Mouse (Mus musculus) heart, postnatal 10 days (tissue): ENCODE measurements around the gene Adad1. TPM values are rescaled to one million over a fixed set of nuclear protein-coding genes. Genes with fewer than 3 reads are reported as not detected.

Experiments used
- DNase-seq, 2 experiments: peaks; one replicate each; pipeline ENCODE4 v3.0.0; 2021
- intact Hi-C: fragments of 180-260 bp; cut with DNase I; formaldehyde crosslinking; loops from one replicate; pipeline ENCODE4 v1.15.1; 2025
- total RNA-seq, 2 experiments: library from RNA; stranded (reverse); gene quantifications; 2 replicates each; pipeline ENCODE4 v1.2.3; 2021

The Adad1 gene
- total RNA-seq: not detected

DNA sequence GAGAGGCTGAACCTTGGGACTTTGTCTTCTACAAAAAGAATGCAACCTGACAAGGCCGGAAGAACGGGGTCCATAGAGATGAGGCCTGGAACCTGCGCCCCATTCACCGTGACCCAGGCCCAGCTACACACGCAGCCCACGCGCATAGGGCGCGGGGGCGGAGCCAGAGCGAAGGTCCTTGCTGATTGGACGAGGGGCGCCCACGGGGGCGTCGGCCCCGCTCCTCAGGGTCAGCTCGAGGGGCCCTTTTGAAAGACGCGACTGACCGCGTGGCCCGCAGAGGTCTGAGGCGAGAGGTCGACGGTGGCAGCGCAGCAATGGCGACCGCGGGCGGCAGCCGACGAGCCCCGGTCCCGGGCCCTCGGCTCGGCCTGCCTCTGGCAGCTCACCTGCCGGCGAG, at the start of gene Adad1:
Gene Adad1, plus strand, starts transcription at position 122 of the 400 bp plus-strand sequence.
- no peak for DNase-seq
- intact Hi-C loops: no loop called here

DNA sequence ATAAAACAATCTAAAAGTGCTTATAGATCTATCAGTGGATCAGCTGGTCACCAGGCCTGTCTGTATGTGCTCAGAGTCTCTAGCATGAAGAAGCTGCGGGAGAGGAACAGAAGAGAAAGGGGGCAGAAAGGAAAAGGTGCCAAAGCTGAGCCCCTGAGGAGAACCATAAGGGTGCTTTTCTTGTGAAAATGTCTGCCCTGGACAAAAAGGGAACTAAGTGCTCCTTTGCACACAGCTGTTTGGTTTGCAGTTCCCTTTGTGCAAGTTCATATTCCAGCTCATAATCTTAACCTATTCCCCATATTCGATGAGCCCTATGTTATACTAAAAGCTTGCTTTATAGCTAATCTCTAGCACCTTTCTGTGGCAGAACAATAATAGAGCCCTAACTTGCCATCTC, 25.3 kb upstream of the Adad1 start:
- intact Hi-C loops: no loop called here
- no peak for DNase-seq

DNA sequence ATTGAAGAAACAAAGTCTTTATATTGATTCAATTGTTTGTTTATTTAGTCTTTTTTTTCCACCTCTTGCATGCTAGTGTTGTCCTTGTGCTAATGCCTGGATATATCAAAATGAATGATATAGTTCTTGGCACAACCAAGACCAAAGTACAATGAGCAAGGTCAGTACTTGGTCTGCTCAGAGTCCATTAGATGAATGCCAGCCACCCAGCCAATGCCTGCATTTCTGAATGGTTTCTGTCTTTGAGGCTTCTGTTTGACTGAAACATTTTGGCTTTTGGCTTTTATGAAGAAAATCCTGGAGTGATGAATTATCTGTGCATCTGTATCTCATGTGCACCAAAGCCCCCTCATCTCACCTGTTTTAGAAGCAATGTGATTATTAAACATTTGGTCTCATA, 23.5 kb upstream of the Adad1 start:
- intact Hi-C loops: no loop called here
- peak; percentile 4 to 15 for DNase-seq

DNA sequence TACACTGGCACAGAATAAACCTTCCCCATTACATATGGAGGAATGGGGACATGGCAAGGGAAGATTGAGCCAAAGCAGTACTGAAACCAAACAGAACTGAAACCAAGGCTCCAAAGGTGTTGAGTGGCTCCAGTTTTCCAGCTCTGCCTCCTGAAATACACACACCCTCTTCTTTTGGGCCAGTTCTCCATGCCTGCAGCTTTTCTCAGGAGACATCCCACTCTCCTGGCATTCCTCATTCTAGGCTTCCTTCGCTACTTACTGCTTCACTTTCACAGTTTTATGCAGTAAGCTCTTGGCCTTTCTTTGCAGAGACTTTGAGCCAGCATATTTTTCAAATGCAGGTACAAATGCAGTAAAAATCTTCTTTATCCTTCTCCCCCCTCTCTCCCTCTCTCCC, 11.8 kb upstream of the Adad1 start:
- no peak for DNase-seq
- intact Hi-C loops: no loop called here

DNA sequence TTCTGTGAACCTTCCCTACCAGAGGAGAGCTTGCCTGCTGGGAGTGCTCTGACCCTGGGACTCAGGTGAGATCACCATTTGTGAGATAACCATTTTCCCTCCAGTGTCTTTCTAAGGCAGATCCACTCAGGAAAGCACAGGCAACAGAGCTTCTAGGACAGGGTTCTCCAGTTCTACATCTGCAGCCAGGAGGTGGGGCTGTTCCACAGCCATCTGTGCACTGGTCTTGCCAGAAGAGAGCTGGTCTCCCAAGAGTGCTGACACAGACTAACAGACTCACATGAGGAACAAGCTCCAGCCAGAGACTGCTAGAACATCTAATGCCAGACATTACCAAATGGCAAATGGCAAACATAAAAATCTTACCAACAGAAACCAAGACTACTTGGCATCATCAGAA, 9.9 kb downstream of the Adad1 start:
- peak; percentile 71 to 81 for DNase-seq
- intact Hi-C loops: loop anchor here (1.0 kb wide), 1 partner anchor 131 kb away; no protein-coding TSS in a partner anchor

DNA sequence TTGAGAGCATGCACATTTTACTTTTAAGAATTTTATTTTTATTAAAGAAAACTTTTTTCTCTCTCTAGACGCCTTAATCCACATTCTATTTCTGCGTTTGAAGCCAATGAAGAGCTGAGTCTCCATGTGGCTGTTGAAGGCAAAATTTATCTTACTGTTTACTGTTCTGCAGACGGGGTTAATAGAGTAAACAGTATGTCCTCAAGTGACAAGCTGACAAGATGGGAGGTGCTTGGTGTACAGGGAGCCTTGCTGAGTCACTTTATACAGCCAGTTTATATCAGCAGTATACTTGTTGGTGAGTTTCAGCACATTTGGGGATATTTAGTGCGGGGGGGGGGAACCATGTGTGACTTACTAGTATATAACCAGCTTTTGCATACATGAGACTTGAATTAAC, 21.5 kb downstream of the Adad1 start:
- intact Hi-C loops: no loop called here
- no peak for DNase-seq

DNA sequence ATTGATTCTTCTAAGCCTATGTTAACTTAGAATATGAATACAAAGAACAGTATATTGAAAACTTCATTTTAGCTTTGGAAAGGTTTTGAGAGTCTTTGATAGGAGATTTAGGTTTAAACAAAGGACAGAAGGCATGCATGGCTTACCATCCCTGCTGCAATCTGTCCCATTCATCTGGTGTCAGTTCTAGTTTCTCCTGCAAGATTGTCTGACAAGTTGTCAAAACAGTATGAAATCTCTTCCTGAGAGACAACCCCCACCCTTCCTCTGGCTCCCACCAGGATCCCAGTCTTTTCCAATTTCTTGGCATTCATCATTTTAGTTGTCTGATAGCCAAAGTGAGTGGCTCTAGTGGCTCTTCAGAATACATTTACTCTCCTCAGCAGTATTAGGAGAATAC, 27.4 kb downstream of the Adad1 start:
- DNase-seq: no peak
- intact Hi-C loops: loop anchor here (5.0 kb wide), 1 partner anchor 322 kb away; no protein-coding TSS in a partner anchor

DNA sequence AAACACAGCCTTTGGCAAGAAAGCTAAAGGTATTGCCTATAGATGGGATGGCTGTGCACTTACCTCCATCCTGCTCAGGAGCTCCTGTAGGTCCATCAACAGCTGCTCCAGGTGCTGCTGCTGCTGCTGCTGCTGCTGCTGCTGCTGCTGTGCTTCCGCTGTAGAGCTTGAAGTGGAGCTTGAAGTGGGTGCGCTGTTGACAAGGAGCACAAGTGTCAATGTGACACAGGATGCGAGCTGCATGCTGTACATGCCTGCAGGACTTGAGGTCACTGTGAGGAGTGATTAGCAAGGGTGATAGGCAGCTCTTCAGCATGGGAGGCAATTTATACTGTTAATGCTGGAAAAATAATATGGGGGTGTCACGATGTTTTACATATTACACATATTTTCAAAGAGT, 62.3 kb downstream of the Adad1 start, which contains the start of gene Il2:
Gene Il2, minus strand, starts transcription at position 305 of the 400 bp plus-strand sequence.
- intact Hi-C loops: loop anchor here (5.0 kb wide), 1 partner anchor 57 kb away; no protein-coding TSS in a partner anchor

DNA sequence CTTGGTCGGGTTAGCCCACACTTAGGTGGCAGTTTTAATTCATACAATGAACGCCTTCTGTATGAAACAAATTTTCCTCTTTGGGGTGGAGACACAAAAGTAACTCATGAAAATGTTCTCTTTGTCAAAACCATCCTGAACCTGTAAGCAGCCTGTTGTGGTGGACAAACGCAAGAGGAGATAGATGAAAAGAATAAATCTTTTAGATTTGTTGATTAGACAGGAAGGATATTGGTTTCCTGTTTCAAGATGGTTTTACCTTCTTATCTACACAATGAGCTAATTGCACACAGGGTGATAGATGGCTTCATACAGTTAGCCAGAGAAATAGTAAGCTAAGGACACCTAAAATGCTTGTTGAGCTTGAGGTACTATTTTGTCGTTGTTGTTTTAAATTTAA, 62.8 kb downstream of the Adad1 start:
- intact Hi-C loops: loop anchor here (5.0 kb wide), 1 partner anchor 56 kb away; no protein-coding TSS in a partner anchor
- DNase-seq: no peak

More for the DNA sequence above, 62.3 kb downstream of the Adad1 start, which contains the start of gene Il2:
- no peak for DNase-seq

DNA sequence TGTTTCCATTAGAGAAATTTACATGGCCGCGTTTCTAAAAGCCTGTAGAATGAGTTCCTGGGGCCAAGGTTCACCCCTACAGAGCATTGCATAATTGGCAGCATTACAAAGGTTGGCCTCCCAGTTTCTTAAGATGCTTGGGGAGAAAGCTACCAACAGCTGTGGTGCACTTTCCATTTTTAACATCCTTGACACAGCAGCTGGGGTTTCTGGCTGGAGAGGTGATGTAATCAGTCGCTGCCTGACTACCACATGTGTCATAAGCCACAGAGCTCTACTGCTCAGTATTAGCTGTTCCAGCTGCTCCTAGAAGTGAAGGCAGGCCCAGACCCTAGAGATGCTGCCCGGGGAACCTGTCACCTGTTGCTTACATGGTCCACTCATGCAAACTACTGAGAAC, 64.9 kb downstream of the Adad1 start:
- peak; percentile 65 to 66 for DNase-seq
- intact Hi-C loops: loop anchor here (5.0 kb wide), 1 partner anchor 54 kb away; no protein-coding TSS in a partner anchor

DNA sequence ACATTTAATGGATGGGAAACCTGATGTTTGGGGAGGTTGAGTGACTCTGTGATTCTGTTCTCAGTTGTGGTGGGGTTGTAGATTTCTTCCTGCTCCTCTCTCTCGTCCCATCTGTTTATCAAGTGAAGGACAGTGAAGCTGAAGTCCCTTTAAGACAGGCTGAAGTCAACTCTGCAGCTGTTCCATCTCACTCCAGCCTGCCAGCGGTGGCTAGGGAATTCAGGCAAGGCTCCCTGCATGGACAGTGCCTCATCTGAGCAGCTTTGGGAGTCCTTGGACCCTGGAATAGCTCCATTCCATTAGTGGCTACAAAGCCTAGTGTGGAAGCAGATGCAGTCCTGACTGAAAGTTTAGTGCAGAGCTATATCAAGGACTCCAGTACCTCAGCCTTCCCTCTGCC, 65.7 kb downstream of the Adad1 start:
- peak; percentile 57 to 62 for DNase-seq
- intact Hi-C loops: loop anchor here (5.0 kb wide), 1 partner anchor 53 kb away; no protein-coding TSS in a partner anchor

DNA sequence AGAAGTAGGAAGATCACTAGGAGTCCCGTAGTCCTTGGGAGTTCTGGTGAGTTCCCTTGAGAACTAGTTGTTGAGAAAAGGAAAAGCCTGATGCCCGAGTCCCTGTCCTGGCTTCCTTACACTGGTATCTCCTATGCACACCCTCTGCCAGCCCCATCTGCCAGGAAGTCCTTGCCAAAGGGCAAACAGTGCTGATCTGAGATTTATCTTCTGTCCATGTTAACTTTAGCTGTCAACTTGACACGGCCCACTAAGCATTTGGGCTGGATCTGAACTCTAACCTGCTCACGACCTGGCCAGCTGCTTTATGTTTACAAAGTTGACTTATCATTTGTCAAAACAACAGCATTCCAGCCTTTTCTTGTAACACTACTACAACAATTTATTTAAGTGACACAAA, 73.9 kb downstream of the Adad1 start:
- no peak for DNase-seq
- intact Hi-C loops: no loop called here

DNA sequence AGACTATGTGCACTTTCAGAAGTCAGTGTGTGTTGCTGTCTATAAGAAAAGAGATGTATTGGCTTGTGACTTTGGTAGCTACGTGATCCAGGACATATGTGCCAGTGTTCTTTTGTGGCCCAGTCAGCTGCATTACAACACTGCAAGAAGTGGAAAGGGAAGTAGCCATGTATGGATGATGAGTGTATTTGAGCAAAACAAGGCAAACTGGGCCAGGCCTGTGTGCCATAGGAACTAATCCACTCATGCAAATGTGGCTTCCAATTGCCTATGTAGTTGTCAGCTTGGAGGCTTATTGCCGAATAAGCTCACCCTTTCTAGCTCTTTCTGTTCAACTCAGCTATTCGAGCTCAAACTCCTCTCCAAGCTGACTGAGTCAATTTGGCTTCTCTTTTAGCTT, 75.9 kb downstream of the Adad1 start:
- DNase-seq: no peak
- intact Hi-C loops: no loop called here

DNA sequence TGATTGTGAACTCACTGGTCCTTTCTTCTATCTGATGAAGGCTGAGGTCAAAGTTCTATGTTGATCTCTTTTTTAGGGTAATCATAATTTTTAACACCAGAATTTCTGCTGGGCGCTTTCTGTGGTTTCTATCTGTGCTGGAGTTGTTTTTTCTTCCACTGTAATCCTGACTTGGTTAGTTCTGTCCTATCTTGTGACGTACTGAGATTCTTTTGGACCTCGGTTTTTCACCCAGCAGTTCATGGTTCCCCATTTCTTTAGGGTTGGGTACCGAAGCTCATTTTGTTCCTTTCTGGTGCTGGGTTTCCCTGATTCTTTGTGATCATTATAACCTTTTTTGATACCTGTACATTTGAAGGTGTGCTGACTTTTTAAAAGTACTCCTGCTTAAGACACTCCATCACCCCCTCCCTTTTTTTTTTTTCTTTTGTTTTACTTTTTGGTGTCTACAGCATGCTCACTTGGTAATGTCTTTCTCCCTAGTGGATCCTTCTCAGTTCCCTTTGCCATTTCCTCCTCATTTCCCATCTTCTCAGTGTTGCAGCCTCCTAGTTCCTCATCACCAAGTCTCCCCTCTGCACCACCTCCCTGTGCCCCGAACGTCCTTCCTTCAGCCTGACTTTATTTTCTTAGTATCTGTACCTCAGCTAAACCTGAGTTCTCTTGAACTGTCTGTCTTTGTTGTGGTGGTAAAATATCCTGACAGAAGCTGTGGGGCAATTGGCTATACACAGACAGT, 77.0 kb downstream of the Adad1 start:
- intact Hi-C loops: no loop called here
- DNase-seq: no peak

DNA sequence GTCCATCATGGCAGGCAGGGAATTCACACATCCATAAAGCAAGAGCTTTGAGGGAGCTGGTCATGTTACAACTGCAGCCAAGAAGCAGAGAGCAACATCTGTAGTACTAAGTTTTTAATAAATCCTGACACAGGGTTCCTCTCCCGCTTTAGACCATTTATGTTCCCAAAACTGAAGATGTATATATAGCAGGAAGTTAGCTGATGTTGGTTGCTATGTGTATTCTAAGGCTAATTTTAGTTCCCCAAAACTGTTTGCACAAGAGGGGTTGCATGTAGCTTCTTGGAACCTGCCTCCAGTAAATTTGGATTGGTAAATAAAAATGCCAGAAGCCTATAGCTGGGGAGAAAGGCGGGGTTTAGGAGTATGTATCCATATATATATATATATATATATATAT, 78.5 kb downstream of the Adad1 start:
- no peak for DNase-seq
- intact Hi-C loops: no loop called here

DNA sequence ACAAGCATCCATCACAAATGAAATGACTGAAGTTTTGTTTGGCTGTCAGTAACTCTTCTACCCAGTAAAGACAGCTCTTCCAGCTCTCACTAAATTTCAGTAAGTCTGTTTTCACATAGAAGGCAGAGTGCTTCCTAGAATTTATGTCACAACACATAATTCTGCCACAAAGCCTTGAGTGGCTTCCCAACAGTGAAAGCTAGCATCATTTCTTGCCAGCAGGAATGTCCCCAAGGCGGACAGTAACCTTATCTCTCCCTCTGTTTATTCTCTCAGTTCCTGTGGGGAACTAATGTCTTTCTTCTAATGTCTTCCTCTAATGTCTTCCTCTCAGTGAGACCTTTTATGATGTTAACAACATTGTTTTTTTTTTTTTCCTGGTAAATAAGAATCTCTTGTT, 81.7 kb downstream of the Adad1 start:
- no peak for DNase-seq
- intact Hi-C loops: no loop called here

DNA sequence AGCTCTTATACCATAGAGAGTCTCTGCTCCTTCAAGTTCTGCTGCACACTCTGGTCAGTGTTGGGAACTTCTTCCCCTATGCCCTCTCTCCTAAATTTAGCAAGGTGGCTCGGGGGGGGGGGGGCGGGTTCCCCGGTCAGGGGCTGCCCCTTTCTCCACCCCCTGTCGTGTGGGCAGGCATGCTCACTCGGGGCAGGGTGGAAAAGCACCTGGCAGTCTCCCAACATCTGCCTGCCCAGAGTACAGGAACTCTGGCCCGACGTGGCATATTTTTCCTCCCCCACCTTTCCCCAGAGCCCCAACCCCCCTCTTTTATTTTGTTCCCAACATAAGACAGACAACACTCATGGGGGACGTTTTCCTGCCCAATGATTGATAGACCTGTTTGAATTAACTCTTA, 83.1 kb downstream of the Adad1 start:
- DNase-seq: peak; percentile 57 to 58
- intact Hi-C loops: no loop called here

DNA sequence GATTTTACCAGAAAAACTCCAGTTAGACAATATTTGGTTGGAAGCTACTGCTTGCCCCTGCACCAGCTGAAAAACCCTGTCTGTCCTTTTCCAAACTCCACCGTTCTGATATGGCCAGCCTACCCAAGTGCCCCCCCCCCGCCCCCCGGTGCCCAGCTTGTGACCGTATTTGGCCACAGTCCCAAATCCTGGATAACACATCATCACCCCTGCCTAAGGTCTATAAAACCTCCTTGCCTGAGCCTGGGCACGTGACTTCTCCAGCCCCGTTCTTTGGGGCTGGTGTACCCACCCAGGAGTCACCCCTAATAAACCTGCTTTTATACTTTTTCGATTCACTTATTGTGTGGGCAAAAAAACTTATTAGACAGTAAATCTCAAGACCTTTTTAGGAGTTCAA, 83.5 kb downstream of the Adad1 start:
- intact Hi-C loops: no loop called here
- DNase-seq: no peak

DNA sequence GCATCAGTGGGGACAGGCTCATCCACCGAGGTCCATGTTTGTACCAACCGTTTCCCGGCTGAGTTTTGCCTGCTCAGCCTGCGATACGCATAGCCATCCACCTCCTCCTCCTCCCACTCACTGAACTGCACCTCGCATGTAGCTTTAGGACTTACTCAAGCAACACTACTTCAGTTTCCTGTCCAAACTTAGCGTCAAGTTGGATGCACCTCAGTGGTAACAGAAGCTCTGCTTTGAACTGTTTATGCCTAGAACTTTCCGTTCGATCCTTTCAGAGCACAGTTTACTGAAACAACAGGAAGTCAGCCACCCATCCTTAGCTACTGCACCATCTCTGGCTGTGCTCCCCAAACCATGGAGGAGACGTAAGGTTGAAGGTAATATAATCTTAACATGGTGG, 88.9 kb downstream of the Adad1 start:
- DNase-seq: no peak
- intact Hi-C loops: no loop called here

DNA sequence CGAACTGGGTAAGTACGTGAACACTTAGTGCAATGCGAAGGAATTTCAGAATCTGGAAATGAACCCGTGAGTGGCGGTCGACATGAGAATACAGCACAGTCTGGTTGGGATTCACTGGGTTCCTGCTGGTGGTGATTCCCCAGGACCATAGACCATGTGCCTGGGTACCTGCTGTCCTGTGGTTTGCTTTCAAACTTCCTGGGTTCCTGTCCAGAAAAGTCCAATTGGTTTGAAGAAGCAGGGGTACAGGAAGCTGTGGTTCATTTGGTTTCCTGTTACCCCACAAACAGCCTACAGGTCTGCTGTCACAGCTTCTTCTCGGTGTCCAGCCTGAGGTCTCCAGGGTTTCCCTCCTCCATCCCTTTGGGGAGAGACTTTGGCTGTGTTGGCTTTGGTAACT, 89.7 kb downstream of the Adad1 start:
- no peak for DNase-seq
- intact Hi-C loops: no loop called here

DNA sequence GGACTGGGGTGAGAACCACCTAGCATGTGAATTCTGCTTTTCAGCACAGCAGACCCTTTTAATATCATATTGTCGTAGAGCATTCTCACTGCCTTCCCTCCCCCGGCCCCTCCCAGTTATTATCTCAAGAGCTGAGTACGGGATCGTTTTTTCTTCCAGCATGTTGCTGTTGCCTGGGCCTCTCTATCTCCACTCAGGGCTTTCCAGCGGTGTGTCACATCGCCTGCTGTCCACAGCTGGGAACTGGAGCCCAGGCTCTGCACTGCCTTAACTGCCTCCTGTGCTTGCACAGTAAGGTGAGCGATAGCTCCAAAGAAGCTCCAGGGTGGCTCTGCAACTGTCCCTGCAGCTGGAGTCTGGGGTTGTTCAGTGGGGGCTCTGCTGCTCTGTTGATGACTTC, 91.1 kb downstream of the Adad1 start:
- DNase-seq: no peak
- intact Hi-C loops: no loop called here

DNA sequence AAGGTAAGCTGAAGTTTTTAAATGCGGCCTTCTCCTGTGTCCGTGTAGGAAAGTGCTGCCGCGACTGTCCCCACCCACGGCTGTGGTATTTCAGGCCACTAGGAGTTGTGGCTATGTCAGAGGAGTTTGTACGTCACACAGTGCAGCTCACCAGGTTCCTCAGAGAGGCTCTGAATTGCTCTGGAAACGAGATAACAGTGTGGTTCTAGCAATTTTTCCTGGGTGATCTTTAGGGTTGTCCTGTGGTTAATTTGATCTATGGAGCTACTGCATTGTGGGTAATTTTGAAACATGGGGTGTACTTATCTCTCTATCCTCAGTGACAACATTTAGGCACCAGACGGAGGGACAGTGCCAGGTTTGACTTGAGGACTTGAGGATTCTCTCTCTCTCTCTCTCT, 93.8 kb downstream of the Adad1 start:
- DNase-seq: no peak
- intact Hi-C loops: no loop called here

DNA sequence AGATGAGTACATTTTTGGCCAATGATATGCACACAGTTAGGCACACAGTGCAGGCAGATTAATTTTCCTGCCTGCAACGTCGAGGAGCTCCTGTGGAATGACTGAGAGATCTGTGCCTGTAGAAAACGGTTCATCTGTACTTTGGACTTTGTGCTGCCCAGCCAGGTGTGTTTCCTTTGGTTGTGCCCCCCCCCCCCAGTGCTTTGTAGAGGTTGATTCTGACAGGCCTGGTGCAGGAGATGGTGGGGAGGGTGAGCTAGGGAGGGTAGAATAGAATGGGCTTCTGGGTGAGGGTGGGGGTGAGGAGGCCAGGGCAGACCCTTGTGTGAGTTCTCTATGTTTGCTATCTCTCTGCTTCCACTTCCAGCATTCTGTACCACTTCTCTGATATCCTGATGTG, 94.9 kb downstream of the Adad1 start:
- no peak for DNase-seq
- intact Hi-C loops: no loop called here
